Mouse (Mus musculus): ENCODE data around the gene Rad51b.

GRCm38 (mm10) chr12:79541581-79541980, 244.5 kb downstream of the Rad51b start:
- TF ChIP-seq CTCF (IDR thresholded peaks at IDR 0.05; ENCODE audit: insufficient read depth, low read length) (no peak), POLR2A (IDR thresholded peaks at IDR 0.05; ENCODE audit: borderline replicate concordance, extremely low read depth, low read depth, low read length) (no peak)
